Mouse (Mus musculus) olfactory bulb, adult 2 months (tissue): Measurements from ENCODE around the gene Cd163l1.

Experiments
- CTCF ChIP-seq: fragments of 200-500 bp; IDR thresholded peaks from 2 replicates; pipeline ENCODE4 v1.5.1; 2012; ENCODE audit warnings: low read depth, mild to moderate bottlenecking, low read length, moderate library complexity; ENCODE audit not compliant: insufficient read depth
- POLR2A ChIP-seq: fragments of 200-500 bp; IDR thresholded peaks from 2 replicates; pipeline ENCODE4 v1.6.1; 2012; ENCODE audit warnings: mild to moderate bottlenecking, low read depth, low read length, moderate library complexity; ENCODE audit not compliant: insufficient read depth

GRCm38 (mm10) chr7:140169386-140169785 lies 48.7 kb upstream of the Cd163l1 start:
- no peak for TF ChIP-seq CTCF
- no peak for TF ChIP-seq POLR2A
